In genomic region chr7:122670873-122671641, GRCm38 (mm10) we compare ENCODE assay signal across 8 mouse cellular contexts. TPM values are rescaled to one million over a fixed set of nuclear protein-coding genes. Genes with fewer than 3 reads are reported as not detected.
DNase-seq lines count a peak whose midpoint lies in the region; ATAC-seq lines count a peak whose summit lies in the region.

No protein-coding gene starts in this region.

- no peak overlapping the region for H3K27ac ChIP-seq in forebrain, embryonic 13.5 days
- H3K27ac ChIP-seq in heart, embryonic 16.5 days (ENCODE audit: low read length), result no peak overlapping the region
- H3K27ac ChIP-seq in liver, embryonic 12.5 days, result no peak overlapping the region
- no peak overlapping the region for H3K27ac ChIP-seq in stomach, embryonic 16.5 days (ENCODE audit: low read length)

- H3K4me1 ChIP-seq in forebrain, embryonic 13.5 days, result peaks cover 14% of the 10 kb centered on the region
- H3K4me1 ChIP-seq in heart, embryonic 16.5 days (ENCODE audit: control insufficient read depth, insufficient read depth, low read length), result no peaks in the 10 kb centered on the region
- 0 out of 2 replicates have a peak, but pooled peaks cover 4% of the 10 kb centered on the region for H3K4me1 ChIP-seq in liver, embryonic 12.5 days
- H3K4me1 ChIP-seq in stomach, embryonic 16.5 days (ENCODE audit: control insufficient read depth, insufficient read depth, low read length), result no peaks in the 10 kb centered on the region

- peaks cover 25% of the 10 kb centered on the region for H3K27me3 ChIP-seq in forebrain, embryonic 13.5 days
- peaks cover 12% of the 10 kb centered on the region for H3K27me3 ChIP-seq in heart, embryonic 16.5 days (ENCODE audit: control insufficient read depth, insufficient read depth, low read length)
- peaks cover 12% of the 10 kb centered on the region for H3K27me3 ChIP-seq in liver, embryonic 12.5 days (replicated peaks)
- peaks cover 6% of the 10 kb centered on the region; the same call in 1 of the 2 replicates for H3K27me3 ChIP-seq in stomach, embryonic 16.5 days (ENCODE audit: control insufficient read depth, insufficient read depth, low read length)

- DNase-seq in A20 (ENCODE audit: low read depth, low spot score), result peak; percentile 76
- peak; percentile 18 for DNase-seq in brain, embryonic 18.5 days (ENCODE audit: low read depth, low spot score)
- DNase-seq in kidney, postnatal 14 days, result peak; percentile 94
- peak; percentile 91 for DNase-seq in neural tube, embryonic 10.5 days (ENCODE audit: extremely low spot score, low spot score)

- no peaks in the 10 kb centered on the region for H3K9me3 ChIP-seq in forebrain, embryonic 13.5 days (replicated peaks)
- no peaks in the 10 kb centered on the region for H3K9me3 ChIP-seq in heart, embryonic 16.5 days (replicated peaks; ENCODE audit: control insufficient read depth, low read length)
- H3K9me3 ChIP-seq in liver, embryonic 12.5 days (replicated peaks), result no peaks in the 10 kb centered on the region
- H3K9me3 ChIP-seq in stomach, embryonic 16.5 days (replicated peaks; ENCODE audit: control insufficient read depth, low read length), result no peaks in the 10 kb centered on the region

- ATAC-seq in forebrain, embryonic 13.5 days, result peak; percentile 65
- peak; percentile 89 for ATAC-seq in heart, embryonic 16.5 days (replicated peaks; ENCODE audit: extremely low read depth, insufficient read depth, low FRiP score)
- ATAC-seq in liver, embryonic 12.5 days, result peak; percentile 55
- ATAC-seq in stomach, embryonic 16.5 days (ENCODE audit: insufficient read depth, low FRiP score), result peak; percentile 86

- peak overlapping the region; percentile 14 for H3K9ac ChIP-seq in forebrain, embryonic 13.5 days
- no peak overlapping the region for H3K9ac ChIP-seq in heart, embryonic 16.5 days (ENCODE audit: low read length)
- no peak overlapping the region for H3K9ac ChIP-seq in liver, embryonic 12.5 days
- no peak overlapping the region for H3K9ac ChIP-seq in stomach, embryonic 16.5 days (ENCODE audit: low read length)

- 7% methylated on average over 42 of the region's 45 CpGs for WGBS in forebrain, embryonic 13.5 days
- WGBS in heart, embryonic 16.5 days, result 9% methylated on average over 45 of the region's 45 CpGs
- WGBS in liver, embryonic 12.5 days (ENCODE audit: insufficient replicate concordance), result 11% methylated on average over 45 of the region's 45 CpGs
- WGBS in stomach, embryonic 16.5 days, result 11% methylated on average over 45 of the region's 45 CpGs

- H3K4me2 ChIP-seq in forebrain, embryonic 13.5 days, result peak overlapping the region; percentile 61
- H3K4me2 ChIP-seq in heart, embryonic 16.5 days (ENCODE audit: low read depth, low read length), result peak overlapping the region; percentile 33; the same call in 1 of the 2 replicates
- no peak overlapping the region; the same call in 1 of the 2 replicates for H3K4me2 ChIP-seq in liver, embryonic 12.5 days
- H3K4me2 ChIP-seq in stomach, embryonic 16.5 days (ENCODE audit: low read depth, low read length), result no peak overlapping the region

- peak overlapping the region; percentile 35 for H3K4me3 ChIP-seq in forebrain, embryonic 13.5 days
- H3K4me3 ChIP-seq in heart, embryonic 16.5 days (ENCODE audit: low read length), result no peak overlapping the region
- no peak overlapping the region for H3K4me3 ChIP-seq in liver, embryonic 12.5 days
- H3K4me3 ChIP-seq in stomach, embryonic 16.5 days (replicated peaks; ENCODE audit: low read length), result no peak overlapping the region

- H3K36me3 ChIP-seq in forebrain, embryonic 13.5 days (ENCODE audit: poor library complexity, severe bottlenecking), result no peaks in the 10 kb centered on the region
- H3K36me3 ChIP-seq in heart, embryonic 16.5 days (ENCODE audit: control insufficient read depth, insufficient read depth), result no peaks in the 10 kb centered on the region
- no peaks in the 10 kb centered on the region for H3K36me3 ChIP-seq in liver, embryonic 12.5 days
- H3K36me3 ChIP-seq in stomach, embryonic 16.5 days (ENCODE audit: control insufficient read depth, insufficient read depth, low read length), result no peaks in the 10 kb centered on the region

RNA-seq across cellular contexts. Expression of gene Cacng3, which starts 0.8 kb away (rescaled TPM):
- polyA plus RNA-seq in forebrain, embryonic 13.5 days (2015; fragmentation: Nextera tagmentation; extraction: Ambion mirVana), result 3.4 and 4.3 TPM in 2 replicates
- 0.06 and 0.20 TPM in 2 replicates for polyA plus RNA-seq in heart, embryonic 16.5 days (2015; fragmentation: Nextera tagmentation; extraction: Ambion mirVana)
- polyA plus RNA-seq in liver, embryonic 12.5 days (2016; fragmentation: Nextera tagmentation; extraction: Ambion mirVana), result 0.12 TPM in 1 of 2 replicates, not detected in the other
- 0.14 and 0.20 TPM in 2 replicates for polyA plus RNA-seq in stomach, embryonic 16.5 days (2015; fragmentation: Nextera tagmentation; extraction: Ambion mirVana)

Comparison
In these comparisons a context has a peak if more than half of its experiments do, and no peak if none do; other contexts are left out.
1. DNase-seq: peak in every context shown above with its lines; median percentile 94 in kidney, postnatal 14 days; 91 in neural tube, embryonic 10.5 days; 76 in A20; 18 in brain, embryonic 18.5 days.
2. H3K4me2 ChIP-seq: peak in forebrain, embryonic 13.5 days (single experiment) and heart, embryonic 16.5 days (single experiment); none in liver, embryonic 12.5 days (single experiment) and stomach, embryonic 16.5 days (single experiment).
3. Peak in every context shown above with its lines, with median percentiles within 50 percentile points of each other: ATAC-seq.